Comparison of ENCODE assay signal across 27 mouse cellular contexts in genomic region chr7:97342961-97343360, GRCm38 (mm10). TPM values are rescaled to one million over a fixed set of nuclear protein-coding genes. Genes with fewer than 3 reads are reported as not detected.
DNase-seq lines count a peak whose midpoint lies in the region; ATAC-seq lines count a peak whose summit lies in the region.
"Had no signal": no experiment of that assay in that cellular context is flagged by ENCODE, and none has a peak within 500 bp of the region (broad histone marks: within the 10 kb centered on the region; RNA-seq: fewer than 3 reads in every experiment).

No protein-coding gene starts in this region.

- WGBS in embryonic facial prominence, embryonic 14.5 days, result 74% methylated on average over 2 of the region's 2 CpGs
- 83% methylated on average over 2 of the region's 2 CpGs for WGBS in embryonic facial prominence, embryonic 10.5 days
- 15% methylated on average over 2 of the region's 2 CpGs for WGBS in heart, embryonic 13.5 days
- WGBS in intestine, embryonic 15.5 days, result 30% methylated on average over 2 of the region's 2 CpGs
- 91% methylated on average over 2 of the region's 2 CpGs for WGBS in hindbrain, embryonic 14.5 days

- DNase-seq in embryonic facial prominence, embryonic 14.5 days (ENCODE audit: low spot score), result peak; percentile 23
- no peak for DNase-seq in embryonic facial prominence, embryonic 10.5 days (ENCODE audit: low spot score)
- DNase-seq in heart, adult 8-10 months (ENCODE audit: low spot score), result no peak
- DNase-seq in layer of hippocampus, postnatal 36 days, result no peak
- DNase-seq in hindbrain, embryonic 14.5 days (ENCODE audit: low spot score), result no peak
- DNase-seq: adrenal gland, postnatal 14 days; cerebellum, adult 18-20 months; cerebellum, postnatal 14 days; gastrocnemius, adult 2 months; gastrocnemius, postnatal 36 days; kidney, adult 11 months; kidney, postnatal 14 days; retina, postnatal 1 day; right cerebral cortex, postnatal 14 days had no signal

- no peak overlapping the region for H3K9ac ChIP-seq in embryonic facial prominence, embryonic 14.5 days (ENCODE audit: low read depth, low read length)
- no peak overlapping the region for H3K9ac ChIP-seq in heart, embryonic 13.5 days
- H3K9ac ChIP-seq in intestine, embryonic 15.5 days, result peak overlapping the region; percentile 4; the same call in 1 of the 2 replicates
- no peak overlapping the region for H3K9ac ChIP-seq in hindbrain, embryonic 14.5 days
- H3K9ac ChIP-seq: forebrain, embryonic 15.5 days; limb, embryonic 12.5 days; liver, embryonic 15.5 days; lung, embryonic 14.5 days; midbrain, embryonic 15.5 days; neural tube, embryonic 15.5 days had no signal

- no peak overlapping the region for H3K4me2 ChIP-seq in embryonic facial prominence, embryonic 14.5 days (ENCODE audit: low read depth, low read length)
- H3K4me2 ChIP-seq in heart, embryonic 13.5 days, result no peak overlapping the region
- no peak overlapping the region for H3K4me2 ChIP-seq in intestine, embryonic 15.5 days (replicated peaks)
- no peak overlapping the region for H3K4me2 ChIP-seq in hindbrain, embryonic 14.5 days (replicated peaks)
- H3K4me2 ChIP-seq: forebrain, embryonic 15.5 days; limb, embryonic 12.5 days; liver, embryonic 15.5 days; lung, embryonic 14.5 days; midbrain, embryonic 15.5 days; neural tube, embryonic 15.5 days had no signal

- H3K27ac ChIP-seq in embryonic facial prominence, embryonic 14.5 days (replicated peaks; ENCODE audit: low read depth, low read length), result no peak overlapping the region
- H3K27ac ChIP-seq in embryonic facial prominence, embryonic 10.5 days (replicated peaks), result no peak overlapping the region
- 0 out of 2 replicates have a peak overlapping the region, but pooled peaks have one; percentile 1 for H3K27ac ChIP-seq in heart, embryonic 13.5 days (replicated peaks)
- H3K27ac ChIP-seq in intestine, embryonic 15.5 days, result peak overlapping the region; percentile 54
- H3K27ac ChIP-seq in hindbrain, embryonic 14.5 days, result no peak overlapping the region
- H3K27ac ChIP-seq: forebrain, embryonic 15.5 days; gastrocnemius, adult 2 months; hindbrain, embryonic 10.5 days; left cerebral cortex, adult 2 months; limb, embryonic 12.5 days; liver, embryonic 15.5 days; midbrain, embryonic 10.5 days; midbrain, embryonic 15.5 days; neural tube, embryonic 15.5 days had no signal

- H3K4me3 ChIP-seq in embryonic facial prominence, embryonic 14.5 days (ENCODE audit: low read depth, low read length), result no peak overlapping the region
- no peak overlapping the region for H3K4me3 ChIP-seq in embryonic facial prominence, embryonic 10.5 days
- H3K4me3 ChIP-seq in heart, embryonic 13.5 days, result no peak overlapping the region
- no peak overlapping the region for H3K4me3 ChIP-seq in intestine, embryonic 15.5 days (replicated peaks)
- H3K4me3 ChIP-seq in hindbrain, embryonic 14.5 days (replicated peaks; ENCODE audit: low read length), result no peak overlapping the region
- H3K4me3 ChIP-seq: forebrain, embryonic 15.5 days; gastrocnemius, adult 2 months; hindbrain, embryonic 10.5 days; left cerebral cortex, adult 2 months; limb, embryonic 12.5 days; liver, embryonic 15.5 days; midbrain, embryonic 10.5 days; midbrain, embryonic 15.5 days; neural tube, embryonic 15.5 days had no signal

- no peaks in the 10 kb centered on the region for H3K27me3 ChIP-seq in embryonic facial prominence, embryonic 14.5 days (replicated peaks; ENCODE audit: control insufficient read depth, insufficient read depth, low read length)
- H3K27me3 ChIP-seq in embryonic facial prominence, embryonic 10.5 days (replicated peaks; ENCODE audit: low read depth, poor library complexity, severe bottlenecking), result no peaks in the 10 kb centered on the region
- 0 out of 2 replicates have a peak, but pooled peaks cover under 1% of the 10 kb centered on the region for H3K27me3 ChIP-seq in heart, embryonic 13.5 days (replicated peaks)
- no peaks in the 10 kb centered on the region for H3K27me3 ChIP-seq in intestine, embryonic 15.5 days (replicated peaks)
- no peaks in the 10 kb centered on the region for H3K27me3 ChIP-seq in hindbrain, embryonic 14.5 days (ENCODE audit: control insufficient read depth, insufficient read depth, low read length)
- H3K27me3 ChIP-seq: forebrain, embryonic 15.5 days; liver, embryonic 15.5 days; midbrain, embryonic 15.5 days; neural tube, embryonic 15.5 days had no signal

- peaks cover 9% of the 10 kb centered on the region for H3K4me1 ChIP-seq in embryonic facial prominence, embryonic 14.5 days (ENCODE audit: control insufficient read depth, insufficient read depth, low read length)
- peaks cover 9% of the 10 kb centered on the region for H3K4me1 ChIP-seq in embryonic facial prominence, embryonic 10.5 days
- peaks cover 66% of the 10 kb centered on the region for H3K4me1 ChIP-seq in heart, embryonic 13.5 days
- H3K4me1 ChIP-seq in intestine, embryonic 15.5 days (replicated peaks), result peaks cover 19% of the 10 kb centered on the region
- 0 out of 2 replicates have a peak, but pooled peaks cover 4% of the 10 kb centered on the region for H3K4me1 ChIP-seq in hindbrain, embryonic 14.5 days (replicated peaks; ENCODE audit: control insufficient read depth, insufficient read depth, low read length)
- H3K4me1 ChIP-seq: limb, embryonic 12.5 days had no signal

- no peak for ATAC-seq in embryonic facial prominence, embryonic 14.5 days (ENCODE audit: low read depth)
- no peak for ATAC-seq in heart, embryonic 13.5 days (ENCODE audit: extremely low read depth, insufficient number of reproducible peaks, low FRiP score, low TSS enrichment)
- ATAC-seq in intestine, embryonic 15.5 days, result 0 out of 2 replicates have a peak, but pooled peaks have one; percentile 9
- no peak for ATAC-seq in hindbrain, embryonic 14.5 days (ENCODE audit: low FRiP score)
- ATAC-seq: forebrain, embryonic 15.5 days; hindbrain, embryonic 16.5 days; midbrain, embryonic 15.5 days had no signal

- no peaks in the 10 kb centered on the region for H3K9me3 ChIP-seq in embryonic facial prominence, embryonic 14.5 days (ENCODE audit: control insufficient read depth, low read length)
- H3K9me3 ChIP-seq in embryonic facial prominence, embryonic 10.5 days, result no peaks in the 10 kb centered on the region
- H3K9me3 ChIP-seq in heart, embryonic 13.5 days, result no peaks in the 10 kb centered on the region
- no peaks in the 10 kb centered on the region for H3K9me3 ChIP-seq in intestine, embryonic 15.5 days
- no peaks in the 10 kb centered on the region for H3K9me3 ChIP-seq in hindbrain, embryonic 14.5 days (ENCODE audit: control insufficient read depth, low read length)
- H3K9me3 ChIP-seq: forebrain, embryonic 15.5 days; G1E; hindbrain, embryonic 10.5 days; liver, embryonic 15.5 days; midbrain, embryonic 10.5 days; midbrain, embryonic 15.5 days; neural tube, embryonic 15.5 days had no signal

- H3K36me3 ChIP-seq in embryonic facial prominence, embryonic 14.5 days (ENCODE audit: control insufficient read depth, insufficient read depth, low read length), result no peaks in the 10 kb centered on the region
- no peaks in the 10 kb centered on the region for H3K36me3 ChIP-seq in embryonic facial prominence, embryonic 10.5 days (replicated peaks)
- peaks cover 7% of the 10 kb centered on the region for H3K36me3 ChIP-seq in heart, embryonic 13.5 days
- H3K36me3 ChIP-seq in intestine, embryonic 15.5 days, result no peaks in the 10 kb centered on the region
- 0 out of 2 replicates have a peak, but pooled peaks cover 5% of the 10 kb centered on the region for H3K36me3 ChIP-seq in hindbrain, embryonic 14.5 days (replicated peaks; ENCODE audit: control insufficient read depth, insufficient read depth)
- H3K36me3 ChIP-seq: forebrain, embryonic 15.5 days; G1E; liver, embryonic 15.5 days had no signal

RNA-seq across cellular contexts. Expression of gene Kctd21, which starts 10.8 kb away (rescaled TPM):
- 5.3 and 5.5 TPM in 2 replicates for polyA plus RNA-seq in embryonic facial prominence, embryonic 14.5 days (2014; fragmentation: Nextera tagmentation; extraction: Ambion mirVana)
- 4.0 and 4.6 TPM in 2 replicates for polyA plus RNA-seq in embryonic facial prominence, embryonic 10.5 days (2016; fragmentation: Nextera tagmentation; extraction: Ambion mirVana)
- polyA plus RNA-seq in heart, embryonic 13.5 days (2015; fragmentation: Nextera tagmentation; extraction: Ambion mirVana), result 3.4 and 3.7 TPM in 2 replicates
- 1 to 10 TPM; 3.0 to 5.0 (median 3.8) TPM for total RNA-seq in heart, adult 8-10 months (2022)
- polyA plus RNA-seq in intestine, embryonic 15.5 days (2015; fragmentation: Nextera tagmentation; extraction: Ambion mirVana), result 3.3 and 3.6 TPM in 2 replicates
- total RNA-seq in layer of hippocampus, postnatal 36 days (2021), result 10 to 100 TPM; 13.8 to 15.6 TPM
- 7.1 and 9.3 TPM in 2 replicates for polyA plus RNA-seq in hindbrain, embryonic 14.5 days (2014; fragmentation: Nextera tagmentation; extraction: Ambion mirVana)

RNA-seq across cellular contexts. Expression of gene Usp35, which starts 11.1 kb away (rescaled TPM):
- 2.2 and 2.7 TPM in 2 replicates for polyA plus RNA-seq in embryonic facial prominence, embryonic 14.5 days (2014; fragmentation: Nextera tagmentation; extraction: Ambion mirVana)
- 1.8 TPM in 2 replicates for polyA plus RNA-seq in embryonic facial prominence, embryonic 10.5 days (2016; fragmentation: Nextera tagmentation; extraction: Ambion mirVana)
- 0.96 TPM in 2 replicates for polyA plus RNA-seq in heart, embryonic 13.5 days (2015; fragmentation: Nextera tagmentation; extraction: Ambion mirVana)
- total RNA-seq in heart, adult 8-10 months (2022), result 1 to 10 TPM in 2 of 4 experiments, under 1 TPM in 2; 0.72 to 1.0 (median 0.86) TPM
- 1.1 and 1.2 TPM in 2 replicates for polyA plus RNA-seq in intestine, embryonic 15.5 days (2015; fragmentation: Nextera tagmentation; extraction: Ambion mirVana)
- 10 to 100 TPM; 12.9 to 14.1 TPM for total RNA-seq in layer of hippocampus, postnatal 36 days (2021)
- polyA plus RNA-seq in hindbrain, embryonic 14.5 days (2014; fragmentation: Nextera tagmentation; extraction: Ambion mirVana), result 3.8 and 4.1 TPM in 2 replicates

RNA-seq across cellular contexts. Expression of gene Alg8, which starts 28.4 kb away (rescaled TPM):
- polyA plus RNA-seq in embryonic facial prominence, embryonic 14.5 days (2014; fragmentation: Nextera tagmentation; extraction: Ambion mirVana), result 30.7 TPM in 2 replicates
- polyA plus RNA-seq in embryonic facial prominence, embryonic 10.5 days (2016; fragmentation: Nextera tagmentation; extraction: Ambion mirVana), result 55.2 and 58.8 TPM in 2 replicates
- polyA plus RNA-seq in heart, embryonic 13.5 days (2015; fragmentation: Nextera tagmentation; extraction: Ambion mirVana), result 29.1 and 33.7 TPM in 2 replicates
- 1 to 10 TPM; 4.8 to 5.3 (median 4.9) TPM for total RNA-seq in heart, adult 8-10 months (2022)
- polyA plus RNA-seq in intestine, embryonic 15.5 days (2015; fragmentation: Nextera tagmentation; extraction: Ambion mirVana), result 53.7 and 55.4 TPM in 2 replicates
- 10 to 100 TPM; 10.6 to 12.0 TPM for total RNA-seq in layer of hippocampus, postnatal 36 days (2021)
- 10.4 and 11.1 TPM in 2 replicates for polyA plus RNA-seq in hindbrain, embryonic 14.5 days (2014; fragmentation: Nextera tagmentation; extraction: Ambion mirVana)

RNA-seq across cellular contexts. Expression of gene Ndufc2, which starts 56.8 kb away (rescaled TPM):
- 363 and 429 TPM in 2 replicates for polyA plus RNA-seq in embryonic facial prominence, embryonic 14.5 days (2014; fragmentation: Nextera tagmentation; extraction: Ambion mirVana)
- polyA plus RNA-seq in embryonic facial prominence, embryonic 10.5 days (2016; fragmentation: Nextera tagmentation; extraction: Ambion mirVana), result 304 and 310 TPM in 2 replicates
- 469 and 539 TPM in 2 replicates for polyA plus RNA-seq in heart, embryonic 13.5 days (2015; fragmentation: Nextera tagmentation; extraction: Ambion mirVana)
- total RNA-seq in heart, adult 8-10 months (2022), result 100 to 1,000 TPM; 498 to 518 (median 508) TPM
- polyA plus RNA-seq in intestine, embryonic 15.5 days (2015; fragmentation: Nextera tagmentation; extraction: Ambion mirVana), result 372 and 444 TPM in 2 replicates
- total RNA-seq in layer of hippocampus, postnatal 36 days (2021), result 100 to 1,000 TPM; 221 to 238 TPM
- polyA plus RNA-seq in hindbrain, embryonic 14.5 days (2014; fragmentation: Nextera tagmentation; extraction: Ambion mirVana), result 499 and 550 TPM in 2 replicates

Comparison
In these comparisons a context has a peak if more than half of its experiments do, and no peak if none do; other contexts are left out.
1. H3K27ac ChIP-seq: peak in heart, embryonic 13.5 days (single experiment) and intestine, embryonic 15.5 days (single experiment); none in embryonic facial prominence, embryonic 14.5 days (single experiment), embryonic facial prominence, embryonic 10.5 days (single experiment) and hindbrain, embryonic 14.5 days (single experiment).